Mouse (Mus musculus) ES-Bruce4 (cell line): ENCODE data around the gene Prkar2a. TPM values are rescaled to one million over a fixed set of nuclear protein-coding genes. Genes with fewer than 3 reads are reported as not detected.

Experiments used
- H3K27ac ChIP-seq: 2 replicates; pipeline ENCODE4 v1.5.1; 2012; ENCODE audit warnings: low read length, inconsistent platforms; ENCODE audit not compliant: insufficient read depth
- H3K27me3 ChIP-seq: 2 replicates; pipeline ENCODE4 v1.6.1; 2012; ENCODE audit warnings: mild to moderate bottlenecking, low read length, inconsistent platforms; ENCODE audit not compliant: control insufficient read depth, poor library complexity, insufficient read depth, severe bottlenecking
- H3K36me3 ChIP-seq: 2 replicates; pipeline ENCODE4 v1.6.1; 2012; ENCODE audit warnings: inconsistent platforms, mild to moderate bottlenecking, low read length, moderate library complexity; ENCODE audit not compliant: control insufficient read depth, poor library complexity, insufficient read depth, severe bottlenecking
- H3K4me1 ChIP-seq: one replicate; pipeline ENCODE4 v1.8.1; 2011; ENCODE audit warnings: low read length; ENCODE audit not compliant: control insufficient read depth, insufficient read depth
- H3K4me3 ChIP-seq: 2 replicates; pipeline ENCODE4 v1.5.1; 2011; ENCODE audit warnings: low read depth, mild to moderate bottlenecking, low read length
- H3K9ac ChIP-seq: 2 replicates; pipeline ENCODE4 v1.6.1; 2012; ENCODE audit warnings: low read depth, mild to moderate bottlenecking, inconsistent platforms; ENCODE audit not compliant: poor library complexity, severe bottlenecking
- H3K9me3 ChIP-seq: replicated peaks from 2 replicates; pipeline ENCODE4 v1.6.1; 2012; ENCODE audit warnings: mild to moderate bottlenecking, low read length, inconsistent platforms; ENCODE audit not compliant: control insufficient read depth, poor library complexity, insufficient read depth, severe bottlenecking
- CTCF ChIP-seq: IDR thresholded peaks from one replicate; pipeline ENCODE4 v1.8.1; 2011; ENCODE audit warnings: low read depth, low read length
- EP300 ChIP-seq: IDR thresholded peaks from 2 replicates; pipeline ENCODE4 v1.6.1; 2011; ENCODE audit warnings: low read depth, low read length; ENCODE audit not compliant: insufficient read depth
- POLR2A ChIP-seq: IDR thresholded peaks from one replicate; pipeline ENCODE4 v1.8.1; 2011; ENCODE audit warnings: low read length; ENCODE audit not compliant: insufficient read depth
- polyA plus RNA-seq: library from polyadenylated mRNA; stranded (reverse); fragments of >200 nt; gene quantifications from 2 replicates; pipeline ENCODE4 v1.2.4, GENCODE M21; 2011; ENCODE audit warnings: low read depth; ENCODE audit not compliant: missing spikeins, insufficient read depth, insufficient read length

Gene Prkar2a
- 58.4 and 72.2 TPM in 2 replicates for polyA plus RNA-seq

DNA sequence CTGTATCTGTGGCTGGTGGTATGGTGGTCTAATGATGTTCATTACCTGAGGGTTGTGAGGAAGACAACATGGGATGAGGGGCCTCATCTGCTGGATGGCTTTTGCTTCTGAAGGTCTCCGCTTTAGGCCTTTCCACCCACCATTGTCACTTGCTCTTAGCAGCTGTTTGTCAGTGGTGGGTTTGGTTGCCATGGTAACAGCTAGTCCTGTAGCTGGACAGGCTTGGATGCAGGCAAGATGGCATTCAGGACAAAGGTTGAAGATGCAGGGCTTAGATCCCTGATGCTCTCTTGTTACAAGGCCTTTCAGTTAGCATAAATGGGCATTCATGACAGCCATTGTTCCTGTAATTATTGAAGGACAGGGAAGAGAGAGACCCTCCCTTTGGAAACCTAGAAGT, at the start of gene Prkar2a:
Gene Prkar2a, plus strand, starts transcription at position 209 of the 400 bp plus-strand sequence.
- H3K9ac ChIP-seq = no peak within 1 kb of the TSS
- no peaks in the 10 kb centered on the region for H3K9me3 ChIP-seq
- H3K36me3 ChIP-seq = peaks cover 2% of the 10 kb centered on the region; the same call in 1 of the 2 replicates
- TF ChIP-seq CTCF = no peak
- no peak for TF ChIP-seq POLR2A
- no peak for TF ChIP-seq EP300
- H3K4me1 ChIP-seq = no peaks in the 10 kb centered on the region
- H3K27me3 ChIP-seq = no peaks in the 10 kb centered on the region
- no peak within 1 kb of the TSS for H3K27ac ChIP-seq
- no peak within 1 kb of the TSS for H3K4me3 ChIP-seq

- Histone ChIP-seq H3K9ac (no peak overlapping the region), H3K36me3 (peaks cover 51% of the 10 kb centered on the region), H3K4me3 (no peak overlapping the region), H3K4me1 (peaks cover 3% of the 10 kb centered on the region), H3K9me3 (no peaks in the 10 kb centered on the region), H3K27me3 (no peaks in the 10 kb centered on the region), H3K27ac (no peak overlapping the region)
- TF ChIP-seq EP300 (no peak), POLR2A (no peak), CTCF (no peak)
Observed at GRCm38 (mm10) chr9:108639825-108640224, 49.3 kb upstream of the Prkar2a start.

GRCm38 (mm10) chr9:108648166-108648565, 40.9 kb upstream of the Prkar2a start:
- Histone ChIP-seq H3K27me3 (no peaks in the 10 kb centered on the region), H3K27ac (no peak overlapping the region), H3K9ac (peak overlapping the region; percentile 95), H3K4me1 (peaks cover 4% of the 10 kb centered on the region), H3K9me3 (no peaks in the 10 kb centered on the region), H3K4me3 (peak overlapping the region; percentile 94), H3K36me3 (peaks cover 17% of the 10 kb centered on the region)
- TF ChIP-seq POLR2A (no peak), EP300 (no peak), CTCF (no peak)

DNA sequence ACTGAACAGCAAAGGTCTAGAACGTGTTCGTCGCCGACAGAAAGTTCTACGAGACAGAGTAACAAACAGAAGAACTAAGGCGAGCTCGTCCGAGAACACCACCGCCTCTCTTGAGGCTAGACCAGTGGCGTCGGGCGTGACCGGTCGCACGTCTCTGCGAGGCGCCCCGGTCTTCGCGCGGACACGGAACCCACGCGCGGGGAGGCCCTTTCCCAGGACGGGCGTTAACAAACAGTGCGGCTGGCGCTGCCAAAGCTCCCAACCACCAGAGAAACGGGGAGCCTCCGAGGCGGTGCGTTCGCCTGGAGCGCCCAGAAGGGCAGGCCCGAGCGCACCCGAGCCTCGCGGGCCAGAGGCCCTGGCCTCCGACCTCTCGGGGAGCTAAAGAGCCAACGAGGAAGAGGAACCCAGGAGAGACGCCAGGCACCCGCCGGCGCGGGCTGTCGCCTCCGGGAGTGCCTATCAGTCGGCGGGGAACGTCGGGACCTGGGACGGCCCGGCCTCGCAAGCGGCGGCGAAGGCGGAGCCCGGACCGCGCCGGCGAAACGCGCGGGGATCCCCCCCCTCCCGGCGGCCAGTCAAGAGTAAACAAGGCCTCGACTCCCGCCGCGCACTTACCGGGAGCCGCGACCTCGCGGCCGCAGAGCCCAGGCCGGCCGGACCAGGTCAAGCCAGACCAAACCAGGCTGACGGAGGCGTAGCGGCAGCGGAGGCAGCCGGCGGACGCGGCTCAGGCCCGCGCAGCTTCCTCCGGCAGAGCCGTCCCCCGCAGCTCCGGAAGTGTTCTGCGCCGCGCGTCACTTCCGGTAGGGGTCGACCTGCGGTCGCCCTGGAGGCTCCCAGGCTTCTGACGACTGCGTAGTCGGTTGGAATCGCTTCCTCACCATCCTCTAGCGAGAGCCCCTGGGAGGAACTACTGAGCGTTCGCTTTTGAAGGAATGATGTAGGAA, 40.2 kb upstream of the Prkar2a start, which contains the start of gene Arih2:
Gene Arih2, minus strand, starts transcription at position 776 of the 950 bp plus-strand sequence.
- H3K36me3 ChIP-seq = peaks cover 13% of the 10 kb centered on the region
- H3K4me3 ChIP-seq = peak within 1 kb of the TSS; percentile 94
- H3K9me3 ChIP-seq = no peaks in the 10 kb centered on the region
- TF ChIP-seq CTCF = no peak
- TF ChIP-seq POLR2A = peak; percentile 56
- TF ChIP-seq EP300 = 0 out of 2 replicates have a peak, but pooled peaks have one; percentile 28
- peak within 1 kb of the TSS; percentile 64 for H3K27ac ChIP-seq
- H3K4me1 ChIP-seq = peaks cover 4% of the 10 kb centered on the region
- H3K9ac ChIP-seq = peak within 1 kb of the TSS; percentile 95
- no peaks in the 10 kb centered on the region for H3K27me3 ChIP-seq

DNA sequence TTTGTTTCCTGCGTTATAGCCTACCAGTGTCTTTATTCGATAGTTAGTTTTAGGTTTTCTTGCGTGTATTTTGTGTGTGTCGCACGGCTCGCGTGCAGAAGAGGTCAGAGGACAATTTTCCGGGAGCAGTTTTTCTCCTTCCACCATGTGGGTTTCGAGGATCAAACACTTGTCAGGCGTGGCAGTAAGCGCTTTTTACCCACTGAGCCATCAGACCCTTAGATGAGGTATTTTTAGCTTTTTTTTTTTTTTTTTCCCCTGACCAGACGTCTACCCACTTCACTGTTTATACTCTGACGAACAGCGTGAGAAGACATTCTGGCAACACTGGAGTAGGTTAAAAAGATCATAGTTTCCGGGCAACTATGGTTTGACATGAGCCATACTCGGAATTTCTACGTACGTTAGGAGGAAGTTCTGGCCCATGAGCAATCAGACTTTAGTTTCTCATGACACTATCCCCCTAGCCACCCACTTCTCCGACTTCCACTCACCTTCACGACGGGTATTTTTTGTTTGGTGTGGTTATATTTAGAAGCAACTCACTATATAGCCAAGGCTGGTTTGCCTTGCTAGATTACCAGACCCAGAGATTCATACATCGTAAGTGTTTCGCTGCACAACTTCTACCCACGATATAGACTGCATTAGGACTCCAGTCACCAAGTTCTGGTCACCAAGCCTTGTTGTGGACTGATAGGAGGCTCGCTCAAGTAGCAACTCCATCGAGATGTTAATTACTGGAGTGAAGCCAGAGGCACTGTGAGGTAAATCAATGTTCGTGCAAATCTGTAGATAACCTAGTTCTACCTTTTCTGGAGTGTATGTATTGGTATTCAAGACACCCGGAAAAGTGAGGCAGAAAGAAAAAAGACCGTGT, 39.3 kb upstream of the Prkar2a start:
- Histone ChIP-seq H3K4me3 (peak overlapping the region; percentile 94), H3K9me3 (no peaks in the 10 kb centered on the region), H3K27me3 (no peaks in the 10 kb centered on the region), H3K9ac (peak overlapping the region; percentile 95), H3K36me3 (peaks cover 9% of the 10 kb centered on the region; the same call in 1 of the 2 replicates), H3K27ac (peak overlapping the region; percentile 64), H3K4me1 (peaks cover 4% of the 10 kb centered on the region)
- TF ChIP-seq CTCF (no peak), EP300 (no peak), POLR2A (no peak)
